Mouse (Mus musculus) CH12.LX (cell line): ENCODE data around the gene Hap1. TPM values are rescaled to one million over a fixed set of nuclear protein-coding genes. Genes with fewer than 3 reads are reported as not detected.

ENCODE experiments used
- DNase-seq: peaks from one replicate; pipeline ENCODE4 v3.0.0-alpha.2; 2013; ENCODE audit errors: extremely low read depth
- H3K27ac ChIP-seq: 2 replicates; pipeline ENCODE4 v1.5.1; 2012; ENCODE audit warnings: low read depth, mild to moderate bottlenecking, control low read depth, moderate library complexity; ENCODE audit not compliant: insufficient read depth
- H3K27me3 ChIP-seq: replicated peaks from 2 replicates; pipeline ENCODE3; 2012; ENCODE audit warnings: inconsistent platforms
- H3K36me3 ChIP-seq, 2 experiments: replicated peaks in 1 of 2; 2 replicates each; pipeline versions ENCODE3 to v1.6.1; 2012; ENCODE audit warnings: inconsistent platforms in 1 of 2, low read length in 1 of 2, mild to moderate bottlenecking in 1 of 2, mixed read lengths in 1 of 2, moderate library complexity in 1 of 2; ENCODE audit not compliant: control insufficient read depth in 1 of 2, insufficient read depth in 1 of 2
- H3K4me1 ChIP-seq, 2 experiments: 2 replicates each; pipeline ENCODE4 v1.6.1; 2012; ENCODE audit warnings: inconsistent platforms in 1 of 2, moderate library complexity in 1 of 2; ENCODE audit not compliant: insufficient read depth in 2 of 2, control insufficient read depth in 1 of 2
- H3K4me2 ChIP-seq: 2 replicates; pipeline ENCODE4 v1.6.1; 2012; ENCODE audit warnings: low read depth, mild to moderate bottlenecking, control low read depth; ENCODE audit not compliant: poor library complexity, insufficient read depth, severe bottlenecking
- H3K4me3 ChIP-seq, 3 experiments: fragments of 150-350 bp in 1 of 3; sonication (generic) in 1 of 3; replicated peaks in 1 of 3; 2 replicates each; pipeline versions ENCODE3 to v1.5.1; 2011 to 2012; ENCODE audit warnings: low read depth in 2 of 3, low read length in 2 of 3, mild to moderate bottlenecking in 2 of 3, moderate library complexity in 2 of 3, control low read depth in 1 of 3, improper control_type of control experiment in 1 of 3, inconsistent platforms in 1 of 3, mixed read lengths in 1 of 3; ENCODE audit not compliant: poor library complexity in 1 of 3
- H3K79me2 ChIP-seq: replicated peaks from 2 replicates; pipeline ENCODE4 v1.6.1; 2012; ENCODE audit warnings: mild to moderate bottlenecking, moderate library complexity; ENCODE audit not compliant: control insufficient read depth, poor library complexity, insufficient read depth, severe bottlenecking; ENCODE audit errors: extremely low read depth
- H3K9ac ChIP-seq: 2 replicates; pipeline ENCODE4 v1.6.1; 2012; ENCODE audit warnings: low read depth, mild to moderate bottlenecking, control low read depth, moderate library complexity; ENCODE audit not compliant: insufficient read depth
- H3K9me3 ChIP-seq: replicated peaks from 2 replicates; pipeline ENCODE3; 2012; ENCODE audit warnings: low read length, inconsistent platforms, mixed read lengths
- BHLHE40 ChIP-seq: IDR thresholded peaks from 2 replicates; pipeline ENCODE4 v1.6.1; 2011; ENCODE audit warnings: mild to moderate bottlenecking, low read depth, low read length, improper control_type of control experiment
- CHD1 ChIP-seq: IDR thresholded peaks from 2 replicates; pipeline ENCODE4 v1.6.1; 2012; ENCODE audit warnings: low read depth, low read length, improper control_type of control experiment, inconsistent platforms
- CHD2 ChIP-seq: IDR thresholded peaks from 2 replicates; pipeline ENCODE4 v1.6.1; 2011; ENCODE audit warnings: low read length, improper control_type of control experiment
- CTCF ChIP-seq, 2 experiments: IDR thresholded peaks in 1 of 2; conservative IDR thresholded peaks in 1 of 2; 2 replicates each; pipeline ENCODE4 v1.5.1; 2011 to 2012; ENCODE audit warnings: low read depth in 2 of 2, low read length in 2 of 2, improper control_type of control experiment in 1 of 2, inconsistent platforms in 1 of 2, mild to moderate bottlenecking in 1 of 2, moderate library complexity in 1 of 2
- EP300 ChIP-seq: IDR thresholded peaks from 2 replicates; pipeline ENCODE4 v1.6.1; 2011; ENCODE audit warnings: low read length, improper control_type of control experiment
- ETS1 ChIP-seq: conservative IDR thresholded peaks from 2 replicates; pipeline ENCODE4 v1.6.1; 2012; ENCODE audit warnings: low read depth, mild to moderate bottlenecking, inconsistent platforms, low read length, improper control_type of control experiment, moderate library complexity
- GABPA ChIP-seq: IDR thresholded peaks from 2 replicates; pipeline ENCODE4 v1.6.1; 2012; ENCODE audit warnings: low read depth, low read length, improper control_type of control experiment, inconsistent platforms; ENCODE audit not compliant: insufficient replicate concordance
- HCFC1 ChIP-seq: IDR thresholded peaks from 2 replicates; pipeline ENCODE4 v1.6.1; 2012; ENCODE audit warnings: low read depth, mild to moderate bottlenecking, inconsistent platforms, low read length, improper control_type of control experiment
- IRF4 ChIP-seq: IDR thresholded peaks from 2 replicates; pipeline ENCODE4 v1.6.1; 2014; ENCODE audit warnings: low read depth, mild to moderate bottlenecking, inconsistent platforms, low read length, improper control_type of control experiment
- JUN ChIP-seq: IDR thresholded peaks from 2 replicates; pipeline ENCODE4 v1.6.1; 2011; ENCODE audit warnings: low read depth, mild to moderate bottlenecking, low read length, improper control_type of control experiment, moderate library complexity; ENCODE audit not compliant: insufficient read depth
- JUND ChIP-seq: conservative IDR thresholded peaks from 2 replicates; pipeline ENCODE4 v1.6.1; 2011; ENCODE audit warnings: low read depth, low read length, improper control_type of control experiment
- MEF2A ChIP-seq: IDR thresholded peaks from 2 replicates; pipeline ENCODE4 v1.6.1; 2014; ENCODE audit warnings: low read depth, mild to moderate bottlenecking, inconsistent platforms, low read length, improper control_type of control experiment, borderline replicate concordance
- MYC ChIP-seq: IDR thresholded peaks from 2 replicates; pipeline ENCODE4 v1.6.1; 2011; ENCODE audit warnings: low read depth, mild to moderate bottlenecking, improper control_type of control experiment, low read length
- NELFE ChIP-seq: IDR thresholded peaks from 2 replicates; pipeline ENCODE4 v1.6.1; 2011; ENCODE audit warnings: low read depth, low read length, improper control_type of control experiment
- NRF1 ChIP-seq: IDR thresholded peaks from 2 replicates; pipeline ENCODE4 v1.6.1; 2014; ENCODE audit warnings: low read depth, mild to moderate bottlenecking, inconsistent platforms, low read length, improper control_type of control experiment, moderate library complexity
- PAX5 ChIP-seq: IDR thresholded peaks from 2 replicates; pipeline ENCODE4 v1.6.1; 2012; ENCODE audit warnings: low read length, inconsistent platforms, mixed read lengths
- RCOR1 ChIP-seq: conservative IDR thresholded peaks from 2 replicates; pipeline ENCODE4 v1.6.1; 2012; ENCODE audit warnings: low read depth, mild to moderate bottlenecking, inconsistent platforms, low read length, improper control_type of control experiment
- TBP ChIP-seq: conservative IDR thresholded peaks from 2 replicates; pipeline ENCODE4 v1.6.1; 2011; ENCODE audit warnings: low read depth, low read length, improper control_type of control experiment
- TCF12 ChIP-seq: IDR thresholded peaks from 2 replicates; pipeline ENCODE4 v1.6.1; 2014; ENCODE audit warnings: low read depth, mild to moderate bottlenecking, inconsistent platforms, low read length, improper control_type of control experiment
- ZKSCAN1 ChIP-seq: IDR thresholded peaks from 2 replicates; pipeline ENCODE4 v1.6.1; 2012; ENCODE audit warnings: low read depth, inconsistent platforms, low read length, improper control_type of control experiment, borderline replicate concordance
- ZMIZ1 ChIP-seq: IDR thresholded peaks from 2 replicates; pipeline ENCODE4 v1.6.1; 2012; ENCODE audit warnings: low read depth, mild to moderate bottlenecking, inconsistent platforms, low read length, improper control_type of control experiment
- dilution Hi-C: fragments of 300-500 bp; cut with MboI; formaldehyde crosslinking; loops from 2 replicates; pipeline ENCODE4 v1.14.3; 2020; ENCODE audit warnings: low sequenced_read_pairs; ENCODE audit not compliant: extremely low pct_unique_long_range_greater_than_20kb, extremely low pct_ligation_motif_present
- in situ Hi-C: fragments of 300-500 bp; cut with MboI; formaldehyde crosslinking; loops from 3 replicates; pipeline ENCODE4 v1.14.3; 2019; ENCODE audit warnings: low sequenced_read_pairs, low pct_ligation_motif_present, low pct_unique_long_range_greater_than_20kb, mixed read lengths
- polyA plus RNA-seq: library from polyadenylated mRNA; unstranded; fragments of >175 nt; gene quantifications from 2 replicates; pipeline ENCODE4 v1.2.1, GENCODE M21; 2012; ENCODE audit warnings: low read depth; ENCODE audit not compliant: insufficient read length
- total RNA-seq, 2 experiments: library from RNA; depleted of rRNA; stranded (reverse); fragments of 300-350 nt in 1 of 2; fragments of >200 nt in 1 of 2; gene quantifications; 2 replicates each; pipeline ENCODE4 v1.2.3; 2012 to 2014

Hap1 gene
- total and polyA plus RNA-seq, 3 experiments = 0.34 TPM; not detected in 2

DNA sequence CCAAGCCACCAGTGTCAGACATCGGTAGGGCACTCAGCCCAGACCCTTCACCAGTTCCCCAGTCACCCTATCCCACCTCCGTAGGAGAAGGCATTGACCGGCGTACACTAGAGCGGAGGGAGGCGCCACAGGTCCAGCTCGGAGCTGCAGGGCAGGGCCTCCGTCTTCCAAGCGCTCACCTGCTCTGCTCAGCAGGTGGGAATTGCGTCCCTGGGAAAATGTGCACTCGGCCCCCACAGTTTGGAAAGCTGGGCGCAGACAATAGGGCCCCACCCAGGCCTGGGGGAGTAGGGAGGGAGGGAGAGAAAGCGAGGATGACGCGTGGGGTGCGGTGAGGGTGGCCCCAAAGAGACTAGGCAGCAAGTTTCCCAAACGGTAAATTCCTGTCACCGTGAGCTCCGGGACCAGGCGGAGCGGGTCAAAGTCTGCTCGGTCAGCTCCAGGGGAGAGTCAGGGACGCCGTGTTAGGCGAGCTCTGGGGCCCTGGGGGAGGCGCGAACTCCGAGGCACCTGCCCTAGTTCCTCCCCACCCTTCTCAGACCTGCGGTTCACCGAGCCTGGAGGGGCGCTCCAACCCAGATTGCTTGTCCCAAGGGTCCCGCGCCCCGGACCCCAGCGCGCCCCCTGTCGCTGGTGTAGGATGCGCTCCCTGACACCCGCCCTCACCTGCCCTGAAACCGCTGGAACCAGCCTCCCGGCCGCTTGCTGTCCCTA is 41.1 kb upstream of the Hap1 start:
- H3K9ac ChIP-seq = no peak overlapping the region
- H3K79me2 ChIP-seq = no peaks in the 10 kb centered on the region
- H3K4me1 ChIP-seq = peaks cover 22 to 39% of the 10 kb centered on the region in 2 experiments
- in situ Hi-C loops (no loop called here), dilution Hi-C loops (no loop called here)
- H3K4me3 ChIP-seq = peak overlapping the region; percentile 1 to 60 (median 26)
- H3K27ac ChIP-seq = no peak overlapping the region
- no peaks in the 10 kb centered on the region for H3K9me3 ChIP-seq
- H3K27me3 ChIP-seq = peaks cover 88% of the 10 kb centered on the region
- H3K36me3 ChIP-seq = no peaks in the 10 kb centered on the region
- TF ChIP-seq CTCF (conservative IDR thresholded peaks at IDR 0.05 in 1 of 2, IDR thresholded peaks at IDR 0.05 in 1 of 2; ENCODE audit: low read depth in 2 of 2, low read length in 2 of 2) (peak in 1 of 2 experiments; percentile 59; a peak in 2 of 4 replicates), EP300 (no peak), TBP (no peak), JUN (no peak), CHD1 (no peak), CHD2 (no peak), RCOR1 (no peak), IRF4 (no peak), NELFE (peak; percentile 13; the same call in 1 of the 2 replicates), MEF2A (no peak), NRF1 (no peak)
- peak overlapping the region; percentile 69 for H3K4me2 ChIP-seq
- DNase-seq = no peak

- DNase-seq = no peak
- peaks cover 89% of the 10 kb centered on the region for H3K27me3 ChIP-seq
- no peak overlapping the region for H3K9ac ChIP-seq
- no peak overlapping the region for H3K4me2 ChIP-seq
- H3K27ac ChIP-seq = no peak overlapping the region
- dilution Hi-C loops = no loop called here
- H3K4me3 ChIP-seq = no peak overlapping the region
- in situ Hi-C loops = no loop called here
- H3K9me3 ChIP-seq = no peaks in the 10 kb centered on the region
- peaks cover 22 to 38% of the 10 kb centered on the region in 2 experiments for H3K4me1 ChIP-seq
- TF ChIP-seq PAX5 = no peak
- TF ChIP-seq GABPA = no peak
- no peak for TF ChIP-seq RCOR1
- TF ChIP-seq CHD1 = no peak
- no peak for TF ChIP-seq NRF1
- TF ChIP-seq NELFE = no peak
- no peak for TF ChIP-seq TCF12
- no peak for TF ChIP-seq BHLHE40
- no peak for TF ChIP-seq ZMIZ1
- no peak for TF ChIP-seq ZKSCAN1
- TF ChIP-seq JUND = no peak
- TF ChIP-seq ETS1 = no peak
- no peak for TF ChIP-seq JUN
- no peak for TF ChIP-seq MYC
- TF ChIP-seq HCFC1 = no peak
- no peaks in the 10 kb centered on the region for H3K36me3 ChIP-seq
- no peaks in the 10 kb centered on the region for H3K79me2 ChIP-seq
Measured at GRCm38 (mm10) chr11:100395861-100396631, 40.1 kb upstream of the Hap1 start.
